Mouse (Mus musculus) CH12.LX (cell line): ENCODE data around the gene Ttf1. TPM values are rescaled to one million over a fixed set of nuclear protein-coding genes. Genes with fewer than 3 reads are reported as not detected.

Experiments used
- DNase-seq: peaks from one replicate; pipeline ENCODE4 v3.0.0-alpha.2; 2013; ENCODE audit errors: extremely low read depth
- H3K27ac ChIP-seq: 2 replicates; pipeline ENCODE4 v1.5.1; 2012; ENCODE audit warnings: low read depth, mild to moderate bottlenecking, control low read depth, moderate library complexity; ENCODE audit not compliant: insufficient read depth
- H3K27me3 ChIP-seq: replicated peaks from 2 replicates; pipeline ENCODE3; 2012; ENCODE audit warnings: inconsistent platforms
- H3K36me3 ChIP-seq, 2 experiments: replicated peaks in 1 of 2; 2 replicates each; pipeline versions ENCODE3 to v1.6.1; 2012; ENCODE audit warnings: inconsistent platforms in 1 of 2, low read length in 1 of 2, mild to moderate bottlenecking in 1 of 2, mixed read lengths in 1 of 2, moderate library complexity in 1 of 2; ENCODE audit not compliant: control insufficient read depth in 1 of 2, insufficient read depth in 1 of 2
- H3K4me1 ChIP-seq, 2 experiments: 2 replicates each; pipeline ENCODE4 v1.6.1; 2012; ENCODE audit warnings: inconsistent platforms in 1 of 2, moderate library complexity in 1 of 2; ENCODE audit not compliant: insufficient read depth in 2 of 2, control insufficient read depth in 1 of 2
- H3K4me2 ChIP-seq: 2 replicates; pipeline ENCODE4 v1.6.1; 2012; ENCODE audit warnings: low read depth, mild to moderate bottlenecking, control low read depth; ENCODE audit not compliant: poor library complexity, insufficient read depth, severe bottlenecking
- H3K4me3 ChIP-seq, 3 experiments: fragments of 150-350 bp in 1 of 3; sonication (generic) in 1 of 3; replicated peaks in 1 of 3; 2 replicates each; pipeline versions ENCODE3 to v1.5.1; 2011 to 2012; ENCODE audit warnings: low read depth in 2 of 3, low read length in 2 of 3, mild to moderate bottlenecking in 2 of 3, moderate library complexity in 2 of 3, control low read depth in 1 of 3, improper control_type of control experiment in 1 of 3, inconsistent platforms in 1 of 3, mixed read lengths in 1 of 3; ENCODE audit not compliant: poor library complexity in 1 of 3
- H3K79me2 ChIP-seq: replicated peaks from 2 replicates; pipeline ENCODE4 v1.6.1; 2012; ENCODE audit warnings: mild to moderate bottlenecking, moderate library complexity; ENCODE audit not compliant: control insufficient read depth, poor library complexity, insufficient read depth, severe bottlenecking; ENCODE audit errors: extremely low read depth
- H3K9ac ChIP-seq: 2 replicates; pipeline ENCODE4 v1.6.1; 2012; ENCODE audit warnings: low read depth, mild to moderate bottlenecking, control low read depth, moderate library complexity; ENCODE audit not compliant: insufficient read depth
- H3K9me3 ChIP-seq: replicated peaks from 2 replicates; pipeline ENCODE3; 2012; ENCODE audit warnings: low read length, inconsistent platforms, mixed read lengths
- CHD1 ChIP-seq: IDR thresholded peaks from 2 replicates; pipeline ENCODE4 v1.6.1; 2012; ENCODE audit warnings: low read depth, low read length, improper control_type of control experiment, inconsistent platforms
- E2F4 ChIP-seq: IDR thresholded peaks from 2 replicates; pipeline ENCODE4 v1.6.1; 2011; ENCODE audit warnings: low read depth, low read length, improper control_type of control experiment; ENCODE audit not compliant: insufficient replicate concordance
- ELF1 ChIP-seq: IDR thresholded peaks from 2 replicates; pipeline ENCODE4 v1.6.1; 2014; ENCODE audit warnings: low read depth, mild to moderate bottlenecking, inconsistent platforms, low read length, improper control_type of control experiment
- ETS1 ChIP-seq: conservative IDR thresholded peaks from 2 replicates; pipeline ENCODE4 v1.6.1; 2012; ENCODE audit warnings: low read depth, mild to moderate bottlenecking, inconsistent platforms, low read length, improper control_type of control experiment, moderate library complexity
- HCFC1 ChIP-seq: IDR thresholded peaks from 2 replicates; pipeline ENCODE4 v1.6.1; 2012; ENCODE audit warnings: low read depth, mild to moderate bottlenecking, inconsistent platforms, low read length, improper control_type of control experiment
- IRF4 ChIP-seq: IDR thresholded peaks from 2 replicates; pipeline ENCODE4 v1.6.1; 2014; ENCODE audit warnings: low read depth, mild to moderate bottlenecking, inconsistent platforms, low read length, improper control_type of control experiment
- JUN ChIP-seq: IDR thresholded peaks from 2 replicates; pipeline ENCODE4 v1.6.1; 2011; ENCODE audit warnings: low read depth, mild to moderate bottlenecking, low read length, improper control_type of control experiment, moderate library complexity; ENCODE audit not compliant: insufficient read depth
- MAZ ChIP-seq: IDR thresholded peaks from 2 replicates; pipeline ENCODE4 v1.6.1; 2012; ENCODE audit warnings: low read depth, mild to moderate bottlenecking, inconsistent platforms, low read length, improper control_type of control experiment, moderate library complexity
- MEF2A ChIP-seq: IDR thresholded peaks from 2 replicates; pipeline ENCODE4 v1.6.1; 2014; ENCODE audit warnings: low read depth, mild to moderate bottlenecking, inconsistent platforms, low read length, improper control_type of control experiment, borderline replicate concordance
- MXI1 ChIP-seq: IDR thresholded peaks from 2 replicates; pipeline ENCODE4 v1.6.1; 2011; ENCODE audit warnings: mild to moderate bottlenecking, low read depth, low read length, improper control_type of control experiment
- NELFE ChIP-seq: IDR thresholded peaks from 2 replicates; pipeline ENCODE4 v1.6.1; 2011; ENCODE audit warnings: low read depth, low read length, improper control_type of control experiment
- NRF1 ChIP-seq: IDR thresholded peaks from 2 replicates; pipeline ENCODE4 v1.6.1; 2014; ENCODE audit warnings: low read depth, mild to moderate bottlenecking, inconsistent platforms, low read length, improper control_type of control experiment, moderate library complexity
- RAD21 ChIP-seq: IDR thresholded peaks from 2 replicates; pipeline ENCODE4 v1.6.1; 2011; ENCODE audit warnings: low read depth, mild to moderate bottlenecking, low read length, improper control_type of control experiment, moderate library complexity
- SIN3A ChIP-seq: IDR thresholded peaks from 2 replicates; pipeline ENCODE4 v1.6.1; 2012; ENCODE audit warnings: low read length, improper control_type of control experiment, inconsistent platforms
- SMC3 ChIP-seq: IDR thresholded peaks from 2 replicates; pipeline ENCODE4 v1.6.1; 2011; ENCODE audit warnings: low read depth, low read length, improper control_type of control experiment
- TCF12 ChIP-seq: IDR thresholded peaks from 2 replicates; pipeline ENCODE4 v1.6.1; 2014; ENCODE audit warnings: low read depth, mild to moderate bottlenecking, inconsistent platforms, low read length, improper control_type of control experiment
- USF2 ChIP-seq: conservative IDR thresholded peaks from 2 replicates; pipeline ENCODE4 v1.6.1; 2011; ENCODE audit warnings: low read depth, low read length, improper control_type of control experiment
- ZKSCAN1 ChIP-seq: IDR thresholded peaks from 2 replicates; pipeline ENCODE4 v1.6.1; 2012; ENCODE audit warnings: low read depth, inconsistent platforms, low read length, improper control_type of control experiment, borderline replicate concordance
- dilution Hi-C: fragments of 300-500 bp; cut with MboI; formaldehyde crosslinking; loops from 2 replicates; pipeline ENCODE4 v1.14.3; 2020; ENCODE audit warnings: low sequenced_read_pairs; ENCODE audit not compliant: extremely low pct_unique_long_range_greater_than_20kb, extremely low pct_ligation_motif_present
- in situ Hi-C: fragments of 300-500 bp; cut with MboI; formaldehyde crosslinking; loops from 3 replicates; pipeline ENCODE4 v1.14.3; 2019; ENCODE audit warnings: low sequenced_read_pairs, low pct_ligation_motif_present, low pct_unique_long_range_greater_than_20kb, mixed read lengths
- polyA plus RNA-seq: library from polyadenylated mRNA; unstranded; fragments of >175 nt; gene quantifications from 2 replicates; pipeline ENCODE4 v1.2.1, GENCODE M21; 2012; ENCODE audit warnings: low read depth; ENCODE audit not compliant: insufficient read length
- total RNA-seq, 2 experiments: library from RNA; depleted of rRNA; stranded (reverse); fragments of 300-350 nt in 1 of 2; fragments of >200 nt in 1 of 2; gene quantifications; 2 replicates each; pipeline ENCODE4 v1.2.3; 2012 to 2014

Gene Ttf1
- total and polyA plus RNA-seq, 3 experiments, result 9.5 to 11.7 (median 10.9) TPM

GRCm38 (mm10) chr2:29053802-29054544 lies 6.1 kb upstream of the Ttf1 start (continued):
- TF ChIP-seq NRF1 (no peak), IRF4 (0 out of 2 replicates have a peak, but pooled peaks have one; percentile 20), SMC3 (peak; percentile 41; the same call in 1 of the 2 replicates), TCF12 (no peak)
- TF ChIP-seq, all 38 proteins: peak for 9

- peaks cover 19% of the 10 kb centered on the region for H3K27me3 ChIP-seq
- TF ChIP-seq NELFE (peak; percentile 20; the same call in 1 of the 2 replicates), TCF12 (no peak)
- H3K4me2 ChIP-seq, result peak overlapping the region; percentile 75
- in situ Hi-C loops (loop anchor here (5.0 kb wide), 2 partner anchors 132 to 302 kb away; no protein-coding TSS in a partner anchor), dilution Hi-C loops (no loop called here)
- H3K9ac ChIP-seq, result peak overlapping the region; percentile 30; the same call in 1 of the 2 replicates
- no peak overlapping the region for H3K27ac ChIP-seq
- H3K9me3 ChIP-seq, result no peaks in the 10 kb centered on the region
- H3K79me2 ChIP-seq, result no peaks in the 10 kb centered on the region
- no peak for DNase-seq
- H3K36me3 ChIP-seq, result no peaks in the 10 kb centered on the region
- peaks cover 4 to 32% of the 10 kb centered on the region in 2 experiments; a peak in 3 of 4 replicates for H3K4me1 ChIP-seq
- H3K4me3 ChIP-seq, result peak overlapping the region; percentile 15 to 56 (median 43)
Observed at GRCm38 (mm10) chr2:29054545-29054935, 5.5 kb upstream of the Ttf1 start.

GRCm38 (mm10) chr2:29054991-29055390 lies 5.1 kb upstream of the Ttf1 start, which contains the start of gene Cfap77:
Gene Cfap77 (minus strand): TSS chr2:29055066.
- peak; percentile 86 for DNase-seq
- Histone ChIP-seq H3K36me3 (no peaks in the 10 kb centered on the region), H3K4me1 (peaks cover 4 to 32% of the 10 kb centered on the region in 2 experiments; a peak in 3 of 4 replicates), H3K27me3 (peaks cover 19% of the 10 kb centered on the region), H3K9ac (peak within 1 kb of the TSS; percentile 30), H3K9me3 (no peaks in the 10 kb centered on the region), H3K79me2 (no peaks in the 10 kb centered on the region), H3K4me2 (peak within 1 kb of the TSS; percentile 75), H3K4me3 (peak within 1 kb of the TSS; percentile 26 to 56 (median 43)), H3K27ac (no peak within 1 kb of the TSS)
- dilution Hi-C loops, result no loop called here
- TF ChIP-seq JUN, result no peak
- TF ChIP-seq USF2, result no peak
- TF ChIP-seq RAD21, result no peak
- peak; percentile 82 for TF ChIP-seq ELF1
- peak; percentile 94 for TF ChIP-seq MXI1
- 0 out of 2 replicates have a peak, but pooled peaks have one; percentile 18 for TF ChIP-seq MEF2A
- peak; percentile 50 for TF ChIP-seq HCFC1
- TF ChIP-seq TCF12, result no peak; the same call in 1 of the 2 replicates
- TF ChIP-seq SIN3A, result peak; percentile 99
- TF ChIP-seq MAZ, result no peak
- peak; percentile 99 for TF ChIP-seq CHD1
- no peak for TF ChIP-seq IRF4
- TF ChIP-seq ETS1, result no peak
- TF ChIP-seq E2F4, result peak; percentile 48; the same call in 1 of the 2 replicates
- no peak for TF ChIP-seq ZKSCAN1
- in situ Hi-C loops, result loop anchor here (5.0 kb wide), 2 partner anchors 133 to 303 kb away; no protein-coding TSS in a partner anchor
